ENCODE assay signal across 8 mouse cellular contexts in genomic region chr8:108798012-108798411, GRCm38 (mm10).
A peak's percentile ranks its signal among the peaks of the same experiment; 100 is the strongest.
DNase-seq lines count a peak whose midpoint lies in the region; ATAC-seq and TF ChIP-seq lines count a peak whose summit lies in the region.

No protein-coding gene starts in this region.

- H3K4me1 ChIP-seq in forebrain, embryonic 14.5 days (ENCODE audit: control insufficient read depth, insufficient read depth, low read length), result peaks cover 6% of the 10 kb centered on the region
- H3K4me1 ChIP-seq in forebrain, embryonic 12.5 days, result peaks cover 9% of the 10 kb centered on the region
- H3K4me1 ChIP-seq in hindbrain, postnatal 0 days (ENCODE audit: insufficient read depth, low read length), result no peaks in the 10 kb centered on the region; the same call in 1 of the 2 replicates
- H3K4me1 ChIP-seq in liver, embryonic 13.5 days (replicated peaks), result 0 out of 2 replicates have a peak, but pooled peaks cover 11% of the 10 kb centered on the region

- peak; percentile 42; the same call in 1 of the 2 replicates for ATAC-seq in forebrain, embryonic 14.5 days
- ATAC-seq in forebrain, embryonic 12.5 days (ENCODE audit: low FRiP score), result no peak
- ATAC-seq in hindbrain, postnatal 0 days, result peak; percentile 70
- peak; percentile 43; the same call in 1 of the 2 replicates for ATAC-seq in liver, embryonic 13.5 days (ENCODE audit: low read depth)

- peak; percentile 77 for DNase-seq in forebrain, embryonic 14.5 days (ENCODE audit: low spot score)
- peak; percentile 97 to 98 for DNase-seq in adrenal gland, adult (ENCODE audit: inconsistent age in 2 of 2, low spot score in 1 of 2)
- peak; percentile 88 for DNase-seq in gastrocnemius, adult 18-20 months (ENCODE audit: low spot score)
- peak; percentile 84 for DNase-seq in hindbrain, postnatal 0 days (ENCODE audit: low spot score)
- no peak for DNase-seq in liver, embryonic 13.5 days
- peak; percentile 94 for DNase-seq in ovary, postnatal 14 days (ENCODE audit: low spot score)
- DNase-seq in embryo, embryonic 10 days (ENCODE audit: low spot score), result no peak

- H3K4me2 ChIP-seq in forebrain, embryonic 14.5 days (ENCODE audit: low read length), result no peak overlapping the region
- no peak overlapping the region for H3K4me2 ChIP-seq in forebrain, embryonic 12.5 days
- H3K4me2 ChIP-seq in hindbrain, postnatal 0 days (ENCODE audit: low read depth, low read length), result peak overlapping the region; percentile 10; the same call in 1 of the 2 replicates
- no peak overlapping the region for H3K4me2 ChIP-seq in liver, embryonic 13.5 days

- TF ChIP-seq CTCF in hindbrain, postnatal 0 days (IDR thresholded peaks at IDR 0.05; ENCODE audit: low read depth), result no peak

- H3K27me3 ChIP-seq in forebrain, embryonic 14.5 days (replicated peaks; ENCODE audit: control insufficient read depth, insufficient read depth, low read length), result no peaks in the 10 kb centered on the region
- no peaks in the 10 kb centered on the region; the same call in 1 of the 2 replicates for H3K27me3 ChIP-seq in forebrain, embryonic 12.5 days
- no peaks in the 10 kb centered on the region for H3K27me3 ChIP-seq in hindbrain, postnatal 0 days (ENCODE audit: insufficient read depth, low read length)
- no peaks in the 10 kb centered on the region for H3K27me3 ChIP-seq in liver, embryonic 13.5 days

- H3K27ac ChIP-seq in forebrain, embryonic 14.5 days (ENCODE audit: low read depth, low read length), result no peak overlapping the region
- no peak overlapping the region for H3K27ac ChIP-seq in forebrain, embryonic 12.5 days
- H3K27ac ChIP-seq in hindbrain, postnatal 0 days, result no peak overlapping the region
- H3K27ac ChIP-seq in liver, embryonic 13.5 days, result no peak overlapping the region

- H3K9ac ChIP-seq in forebrain, embryonic 14.5 days (ENCODE audit: low read length), result no peak overlapping the region
- no peak overlapping the region for H3K9ac ChIP-seq in forebrain, embryonic 12.5 days
- no peak overlapping the region for H3K9ac ChIP-seq in hindbrain, postnatal 0 days (replicated peaks; ENCODE audit: low read length)
- no peak overlapping the region for H3K9ac ChIP-seq in liver, embryonic 13.5 days

- H3K9me3 ChIP-seq in forebrain, embryonic 14.5 days (replicated peaks; ENCODE audit: control insufficient read depth, low read length), result no peaks in the 10 kb centered on the region; the same call in 1 of the 2 replicates
- peaks cover 22% of the 10 kb centered on the region for H3K9me3 ChIP-seq in forebrain, embryonic 12.5 days
- H3K9me3 ChIP-seq in hindbrain, postnatal 0 days (ENCODE audit: low read length), result no peaks in the 10 kb centered on the region
- H3K9me3 ChIP-seq in liver, embryonic 13.5 days (replicated peaks), result peaks cover 5% of the 10 kb centered on the region; the same call in 1 of the 2 replicates

- WGBS in forebrain, embryonic 14.5 days, result 48% methylated on average over 12 of the region's 12 CpGs
- 63% methylated on average over 12 of the region's 12 CpGs for WGBS in forebrain, embryonic 12.5 days
- WGBS in hindbrain, postnatal 0 days, result 29% methylated on average over 12 of the region's 12 CpGs
- WGBS in liver, embryonic 13.5 days (ENCODE audit: insufficient replicate concordance), result 77% methylated on average over 12 of the region's 12 CpGs

- no peak overlapping the region for H3K4me3 ChIP-seq in forebrain, embryonic 14.5 days (ENCODE audit: low read depth, low read length)
- no peak overlapping the region for H3K4me3 ChIP-seq in forebrain, embryonic 12.5 days (replicated peaks)
- H3K4me3 ChIP-seq in hindbrain, postnatal 0 days (ENCODE audit: low read length), result no peak overlapping the region
- no peak overlapping the region for H3K4me3 ChIP-seq in liver, embryonic 13.5 days (replicated peaks)

- H3K36me3 ChIP-seq in forebrain, embryonic 14.5 days (ENCODE audit: control insufficient read depth, insufficient read depth, low read length), result peaks cover 43% of the 10 kb centered on the region
- peaks cover 68% of the 10 kb centered on the region for H3K36me3 ChIP-seq in forebrain, embryonic 12.5 days (replicated peaks)
- no peaks in the 10 kb centered on the region for H3K36me3 ChIP-seq in hindbrain, postnatal 0 days (ENCODE audit: insufficient read depth, low read length)
- peaks cover 28% of the 10 kb centered on the region for H3K36me3 ChIP-seq in liver, embryonic 13.5 days

Comparison
In these comparisons a context has a peak if more than half of its experiments do, and no peak if none do; other contexts are left out.
1. DNase-seq: peak in forebrain, embryonic 14.5 days (single experiment), adrenal gland, adult (2 of 2), gastrocnemius, adult 18-20 months (single experiment), hindbrain, postnatal 0 days (single experiment) and ovary, postnatal 14 days (single experiment); none in liver, embryonic 13.5 days (single experiment) and embryo, embryonic 10 days (single experiment).